Mouse (Mus musculus) heart, embryonic 13.5 days (tissue): ENCODE measurements around the gene Calcoco2. TPM values are rescaled to one million over a fixed set of nuclear protein-coding genes. Genes with fewer than 3 reads are reported as not detected.
"Not testable (repeated sequence)": the region's sequence is repeated elsewhere in the genome, so short reads cannot be mapped to it uniquely, and the experiment has no call there.

Source experiments
- ATAC-seq: fragments of 200-750 bp; cut with Nextera tagmentation; 2 replicates; pipeline ENCODE4 v1.8.0; 2017; ENCODE audit warnings: moderate TSS enrichment; ENCODE audit not compliant: insufficient number of reproducible peaks, low FRiP score, low TSS enrichment; ENCODE audit errors: extremely low read depth
- H3K27ac ChIP-seq: fragments of 300-500 bp; sonication (generic); replicated peaks from 2 replicates; pipeline ENCODE4 v1.5.1; 2015; ENCODE audit warnings: moderate library complexity, mild to moderate bottlenecking, inconsistent platforms
- H3K27me3 ChIP-seq: fragments of 300-500 bp; sonication (generic); replicated peaks from 2 replicates; pipeline ENCODE4 v1.6.1; 2015; ENCODE audit warnings: mild to moderate bottlenecking, inconsistent platforms
- H3K36me3 ChIP-seq: fragments of 300-500 bp; sonication (generic); 2 replicates; pipeline ENCODE4 v1.6.1; 2015; ENCODE audit warnings: mild to moderate bottlenecking, inconsistent platforms
- H3K4me1 ChIP-seq: fragments of 300-500 bp; sonication (generic); 2 replicates; pipeline ENCODE4 v1.6.1; 2015; ENCODE audit warnings: inconsistent platforms
- H3K4me2 ChIP-seq: fragments of 300-500 bp; sonication (generic); 2 replicates; pipeline ENCODE4 v1.6.1; 2015; ENCODE audit warnings: inconsistent platforms, mild to moderate bottlenecking, moderate library complexity
- H3K4me3 ChIP-seq: fragments of 300-500 bp; sonication (generic); 2 replicates; pipeline ENCODE4 v1.5.1; 2015; ENCODE audit warnings: moderate library complexity, mild to moderate bottlenecking, inconsistent platforms
- H3K9ac ChIP-seq: fragments of 300-500 bp; sonication (generic); 2 replicates; pipeline ENCODE4 v1.6.1; 2015; ENCODE audit warnings: inconsistent platforms, mild to moderate bottlenecking, moderate library complexity
- H3K9me3 ChIP-seq: fragments of 300-500 bp; sonication (generic); 2 replicates; pipeline ENCODE4 v1.6.1; 2016; ENCODE audit warnings: inconsistent platforms
- WGBS: fragments of 180-500 bp; shearing (Covaris S2); methylation state at CpG from one replicate; pipeline ENCODE4 v1.1.7; 2015; ENCODE audit warnings: mixed read lengths; 5-methylcytosine and 5-hydroxymethylcytosine counted together
- polyA plus RNA-seq: library from polyadenylated mRNA; unstranded; fragments of >200 nt; fragmentation: Nextera tagmentation; extraction: Ambion mirVana; gene quantifications from 2 replicates; pipeline ENCODE4 v1.2.1, GENCODE M21; 2015

Gene Calcoco2
- polyA plus RNA-seq, 1 experiment from 2014 or later: not detected

GRCm38 (mm10) chr11:96116925-96117324 lies 5.2 kb upstream of the Calcoco2 start:
- H3K9me3 ChIP-seq, H3K9ac ChIP-seq, H3K4me2 ChIP-seq, H3K4me3 ChIP-seq, H3K27ac ChIP-seq, H3K4me1 ChIP-seq, ATAC-seq, H3K36me3 ChIP-seq: not testable (repeated sequence)
- WGBS: 69% methylated on average over 3 of the region's 3 CpGs
- peaks cover 35% of the 10 kb centered on the region for H3K27me3 ChIP-seq

- Histone ChIP-seq H3K4me3 (no peak overlapping the region), H3K27me3 (peaks cover 27% of the 10 kb centered on the region), H3K9ac (no peak overlapping the region), H3K27ac (no peak overlapping the region), H3K36me3 (no peaks in the 10 kb centered on the region), H3K4me1 (no peaks in the 10 kb centered on the region), H3K4me2 (no peak overlapping the region), H3K9me3 (no peaks in the 10 kb centered on the region)
- 81% methylated on average over 3 of the region's 3 CpGs for WGBS
- no peak for ATAC-seq
Measured at GRCm38 (mm10) chr11:96116116-96116515, 4.4 kb upstream of the Calcoco2 start.

DNA sequence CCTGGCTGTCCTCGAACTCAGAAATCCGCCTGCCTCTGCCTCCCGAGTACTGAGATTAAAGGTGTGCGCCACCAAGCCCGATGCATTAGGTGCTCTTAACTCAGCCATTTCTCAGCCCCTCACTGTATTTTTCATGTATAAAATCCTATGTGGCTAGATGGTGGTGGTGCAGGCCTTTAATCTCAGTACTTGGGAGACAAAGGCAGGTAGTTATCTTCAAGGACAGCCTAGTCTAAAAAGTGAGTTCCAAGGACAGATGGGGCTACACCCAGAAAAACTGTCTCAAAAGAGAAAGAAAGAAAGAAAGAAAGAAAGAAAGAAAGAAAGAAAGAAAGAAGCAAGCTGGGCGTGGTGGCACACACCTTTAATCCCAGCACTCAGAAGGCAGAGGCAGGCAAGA lies 3.7 kb upstream of the Calcoco2 start:
- Histone ChIP-seq H3K9me3 (no peaks in the 10 kb centered on the region), H3K4me3 (no peak overlapping the region), H3K9ac (no peak overlapping the region), H3K27ac (no peak overlapping the region), H3K27me3 (peaks cover 22% of the 10 kb centered on the region), H3K4me1 (no peaks in the 10 kb centered on the region), H3K4me2 (no peak overlapping the region), H3K36me3 (no peaks in the 10 kb centered on the region)
- WGBS: 86% methylated on average over 6 of the region's 6 CpGs
- no peak for ATAC-seq

DNA sequence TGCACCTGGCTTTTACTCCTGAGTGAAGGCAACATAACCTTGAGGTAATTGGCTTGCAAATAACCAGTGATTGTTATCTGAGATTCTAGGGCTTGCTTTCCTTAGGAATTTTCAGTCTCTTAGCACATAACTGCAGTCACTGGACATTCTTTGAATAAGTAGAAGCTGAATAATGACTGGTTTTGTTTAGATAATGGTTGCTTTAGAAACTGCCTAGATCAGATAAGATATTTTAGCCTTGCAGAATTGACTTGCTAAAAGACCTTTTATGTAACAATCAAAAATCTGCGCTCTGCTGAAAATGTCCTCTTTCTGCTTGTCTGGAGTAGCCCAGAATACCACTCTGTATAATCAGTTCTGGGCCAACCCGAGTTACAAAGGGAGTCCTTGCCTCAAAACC lies 2.3 kb upstream of the Calcoco2 start:
- no peak for ATAC-seq
- Histone ChIP-seq H3K9ac (no peak overlapping the region), H3K36me3 (no peaks in the 10 kb centered on the region), H3K27me3 (peaks cover 17% of the 10 kb centered on the region; the same call in 1 of the 2 replicates), H3K4me2 (no peak overlapping the region), H3K27ac (no peak overlapping the region), H3K9me3 (no peaks in the 10 kb centered on the region), H3K4me3 (no peak overlapping the region), H3K4me1 (no peaks in the 10 kb centered on the region)
- WGBS: 71% methylated on average over 2 of the region's 2 CpGs

DNA sequence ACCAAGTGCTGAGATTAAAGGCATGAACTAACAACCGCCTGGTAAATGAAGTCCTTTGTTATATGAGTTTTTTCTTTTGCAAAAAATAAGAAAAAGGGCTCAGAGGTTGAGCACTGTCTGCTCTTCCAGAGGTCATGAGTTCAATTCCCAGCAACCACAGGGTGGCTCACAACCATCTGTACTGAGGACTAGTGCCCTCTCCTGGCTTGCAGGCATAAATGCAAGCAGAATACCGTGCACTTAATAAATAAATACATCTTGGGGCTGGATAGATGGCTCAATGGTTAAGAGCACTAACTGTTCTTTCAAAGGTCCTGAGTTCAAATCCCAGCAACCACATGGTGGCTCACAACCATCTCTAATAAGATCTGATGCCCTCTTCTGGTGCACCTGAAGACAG lies 814 bp downstream of the Calcoco2 start:
- ATAC-seq: not testable (repeated sequence)

GRCm38 (mm10) chr11:96108376-96108775 lies 3.4 kb downstream of the Calcoco2 start:
- 71% methylated on average over 1 of the region's 1 CpGs for WGBS
- H3K4me1 ChIP-seq: no peaks in the 10 kb centered on the region
- no peak for ATAC-seq

More for the DNA sequence above, 814 bp downstream of the Calcoco2 start:
- not testable (repeated sequence) for H3K9me3 ChIP-seq, H3K27ac ChIP-seq, H3K36me3 ChIP-seq, H3K4me1 ChIP-seq, H3K9ac ChIP-seq, H3K4me2 ChIP-seq, H3K4me3 ChIP-seq
- peaks cover 17% of the 10 kb centered on the region; the same call in 1 of the 2 replicates for H3K27me3 ChIP-seq
- 43% methylated on average over 2 of the region's 2 CpGs for WGBS

DNA sequence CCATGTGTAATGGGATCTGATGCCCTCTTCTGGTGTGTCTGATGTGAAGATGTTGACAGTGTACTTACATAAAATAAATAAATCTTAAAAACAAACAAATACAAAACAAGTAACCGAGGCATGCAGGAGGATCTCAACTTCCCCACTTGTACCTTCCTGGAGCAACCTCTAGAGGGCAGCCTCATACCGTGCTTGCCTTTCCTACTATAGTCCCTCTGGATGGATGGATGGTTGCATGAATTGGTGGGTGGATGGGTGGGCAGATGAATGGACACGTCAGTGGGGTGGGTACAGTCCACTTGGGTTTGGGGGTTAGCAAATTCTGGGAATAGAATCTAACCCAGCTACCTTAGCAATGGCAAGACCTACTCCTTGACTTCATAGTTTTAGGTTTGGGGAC lies 18.4 kb downstream of the Calcoco2 start:
- ATAC-seq: no peak
- H3K4me2 ChIP-seq: 0 out of 2 replicates have a peak overlapping the region, but pooled peaks have one; percentile 5
- H3K4me3 ChIP-seq: no peak overlapping the region
- no peaks in the 10 kb centered on the region for H3K9me3 ChIP-seq
- peak overlapping the region; percentile 67 for H3K27ac ChIP-seq
- H3K27me3 ChIP-seq: no peaks in the 10 kb centered on the region; the same call in 1 of the 2 replicates
- H3K9ac ChIP-seq: no peak overlapping the region
- 10% methylated on average over 3 of the region's 3 CpGs for WGBS
- H3K4me1 ChIP-seq: peaks cover 13% of the 10 kb centered on the region
- H3K36me3 ChIP-seq: no peaks in the 10 kb centered on the region

More at GRCm38 (mm10) chr11:96108376-96108775, 3.4 kb downstream of the Calcoco2 start:
- no peak overlapping the region for H3K27ac ChIP-seq
- no peak overlapping the region for H3K9ac ChIP-seq
- H3K9me3 ChIP-seq: no peaks in the 10 kb centered on the region
- H3K27me3 ChIP-seq: peaks cover 9% of the 10 kb centered on the region; the same call in 1 of the 2 replicates
- H3K4me2 ChIP-seq: no peak overlapping the region
- no peaks in the 10 kb centered on the region for H3K36me3 ChIP-seq
- no peak overlapping the region for H3K4me3 ChIP-seq

DNA sequence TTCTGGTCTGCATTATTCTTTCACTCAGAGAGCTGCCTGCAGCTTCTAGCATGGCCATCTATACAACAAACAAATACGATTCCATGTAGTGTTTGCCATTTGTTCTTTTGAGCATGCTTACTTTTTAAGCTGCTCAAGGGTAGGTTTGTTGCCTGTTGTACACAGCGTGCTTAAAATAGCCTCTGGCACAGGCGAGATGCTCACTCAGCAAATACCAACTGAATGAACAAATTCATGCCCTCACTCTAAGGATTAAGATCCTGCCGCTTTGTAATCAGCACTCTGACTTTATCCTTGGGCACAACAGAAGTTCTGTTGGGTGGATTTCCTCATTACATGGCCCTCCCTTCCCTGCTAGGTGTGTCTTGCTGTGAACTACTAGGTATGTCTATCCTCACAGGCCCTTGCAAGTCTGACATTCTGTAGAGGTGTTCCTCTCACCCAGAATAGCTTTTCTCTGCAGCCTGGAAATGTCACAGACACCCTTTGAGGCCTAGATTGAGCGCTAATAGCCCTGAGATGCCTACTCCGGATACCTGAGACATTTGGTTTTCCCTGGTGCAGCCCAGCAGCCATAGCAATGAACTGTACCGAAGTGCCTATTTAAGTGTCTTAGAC lies 19.0 kb downstream of the Calcoco2 start:
- Histone ChIP-seq H3K9ac (no peak overlapping the region), H3K36me3 (no peaks in the 10 kb centered on the region), H3K9me3 (no peaks in the 10 kb centered on the region; the same call in 1 of the 2 replicates), H3K4me3 (no peak overlapping the region), H3K27me3 (no peaks in the 10 kb centered on the region; the same call in 1 of the 2 replicates), H3K4me2 (peak overlapping the region; percentile 5; the same call in 1 of the 2 replicates), H3K4me1 (peaks cover 13% of the 10 kb centered on the region), H3K27ac (peak overlapping the region; percentile 67)
- 18% methylated on average over 7 of the region's 7 CpGs for WGBS
- ATAC-seq: no peak

GRCm38 (mm10) chr11:96091073-96091472 lies 20.7 kb downstream of the Calcoco2 start:
- Histone ChIP-seq H3K4me3 (no peak overlapping the region), H3K9ac (no peak overlapping the region), H3K4me1 (peaks cover 13% of the 10 kb centered on the region), H3K36me3 (no peaks in the 10 kb centered on the region), H3K4me2 (no peak overlapping the region), H3K27me3 (no peaks in the 10 kb centered on the region; the same call in 1 of the 2 replicates), H3K9me3 (no peaks in the 10 kb centered on the region; the same call in 1 of the 2 replicates), H3K27ac (no peak overlapping the region)
- WGBS: 56% methylated on average over 2 of the region's 2 CpGs
- ATAC-seq: no peak

- no peak overlapping the region for H3K4me2 ChIP-seq
- H3K27ac ChIP-seq: no peak overlapping the region
Measured at GRCm38 (mm10) chr11:96087981-96088380, 23.8 kb downstream of the Calcoco2 start.

GRCm38 (mm10) chr11:96082682-96083081 lies 29.1 kb downstream of the Calcoco2 start:
- Histone ChIP-seq H3K9me3 (no peaks in the 10 kb centered on the region), H3K4me3 (no peak overlapping the region), H3K4me2 (no peak overlapping the region), H3K4me1 (no peaks in the 10 kb centered on the region), H3K9ac (no peak overlapping the region), H3K27me3 (peaks cover 6% of the 10 kb centered on the region; the same call in 1 of the 2 replicates), H3K36me3 (no peaks in the 10 kb centered on the region), H3K27ac (no peak overlapping the region)
- ATAC-seq: no peak
- 63% methylated on average over 3 of the region's 3 CpGs for WGBS

More at GRCm38 (mm10) chr11:96087981-96088380, 23.8 kb downstream of the Calcoco2 start:
- no peaks in the 10 kb centered on the region; the same call in 1 of the 2 replicates for H3K9me3 ChIP-seq
- H3K4me1 ChIP-seq: peaks cover 10% of the 10 kb centered on the region
- H3K9ac ChIP-seq: no peak overlapping the region
- H3K27me3 ChIP-seq: peaks cover 6% of the 10 kb centered on the region; the same call in 1 of the 2 replicates
- no peaks in the 10 kb centered on the region for H3K36me3 ChIP-seq
- 84% methylated on average over 6 of the region's 6 CpGs for WGBS
- ATAC-seq: no peak
- no peak overlapping the region for H3K4me3 ChIP-seq

DNA sequence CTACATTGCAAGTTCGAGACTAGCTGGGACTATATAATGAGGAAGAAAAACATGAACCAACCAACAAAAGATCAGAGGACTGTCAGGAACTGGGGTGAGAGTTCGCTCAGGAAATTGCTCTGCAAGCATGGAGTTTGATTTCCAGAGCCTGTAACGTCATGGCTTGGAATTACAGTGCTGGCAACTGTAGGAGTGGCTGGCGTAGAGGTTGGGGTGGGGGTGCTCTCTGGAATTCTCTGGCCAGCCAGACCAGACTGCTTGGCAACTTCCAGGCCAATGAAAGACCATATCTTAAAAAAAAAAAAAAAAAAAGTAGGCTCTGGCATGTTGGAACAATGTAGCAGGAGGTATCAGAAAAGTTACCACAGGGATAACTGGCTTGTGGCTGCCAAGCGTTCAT lies 31.0 kb downstream of the Calcoco2 start:
- H3K4me3 ChIP-seq: no peak overlapping the region
- H3K9ac ChIP-seq: no peak overlapping the region
- no peak overlapping the region for H3K27ac ChIP-seq
- no peak overlapping the region for H3K4me2 ChIP-seq
- ATAC-seq: no peak
- no peaks in the 10 kb centered on the region for H3K9me3 ChIP-seq
- H3K4me1 ChIP-seq: no peaks in the 10 kb centered on the region
- no peaks in the 10 kb centered on the region for H3K36me3 ChIP-seq
- 67% methylated on average over 5 of the region's 5 CpGs for WGBS
- peaks cover 6% of the 10 kb centered on the region; the same call in 1 of the 2 replicates for H3K27me3 ChIP-seq
